Mouse (Mus musculus) cerebellum, adult 2 months (tissue): ENCODE results near the gene Med27.

Experiments used
- CTCF ChIP-seq: fragments of 200-500 bp; IDR thresholded peaks from 2 replicates; pipeline ENCODE4 v1.5.1; 2011; ENCODE audit warnings: low read depth, mild to moderate bottlenecking, control low read depth, low read length, moderate library complexity, borderline replicate concordance; ENCODE audit not compliant: insufficient read depth
- POLR2A ChIP-seq: fragments of 200-500 bp; IDR thresholded peaks from 2 replicates; pipeline ENCODE4 v1.6.1; 2011; ENCODE audit warnings: low read length, control low read depth, borderline replicate concordance; ENCODE audit not compliant: insufficient read depth

DNA sequence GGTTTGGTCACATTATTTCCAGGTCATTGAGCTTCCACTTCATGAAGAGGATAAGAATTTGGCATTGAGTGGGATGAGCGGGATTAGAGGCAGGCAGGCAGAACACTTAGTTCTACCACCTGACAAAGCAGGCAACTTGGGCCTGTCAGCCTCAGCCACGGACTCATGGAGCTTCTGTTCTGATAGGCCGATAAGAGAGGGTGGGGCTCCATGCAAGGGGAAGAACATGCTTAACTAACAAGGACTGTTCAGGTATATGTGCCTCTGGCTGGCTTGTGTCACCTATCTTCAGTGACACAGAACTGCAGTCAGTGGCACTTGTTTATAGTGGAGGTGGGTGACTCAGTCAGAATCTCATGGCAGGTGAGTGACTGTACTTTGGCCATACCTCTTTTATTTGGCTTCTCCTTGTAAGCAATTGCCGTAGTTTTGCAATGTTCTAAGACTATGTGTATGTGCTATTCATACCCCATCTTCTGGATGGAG, 126.4 kb downstream of the Med27 start:
- TF ChIP-seq CTCF (no peak), POLR2A (no peak)
